Mouse (Mus musculus) T-helper 1 cell (primary cell): ENCODE measurements around the gene Npnt.

Experiments used
- in situ Hi-C: fragments of 300-600 bp; cut with MboI, MseI; formaldehyde crosslinking; loops from one replicate; pipeline ENCODE4 v1.15.1; 2025; ENCODE audit warnings: high pct_unique_total_duplicates

The Npnt gene

GRCm38 (mm10) chr3:132940181-132940990 is 9.7 kb downstream of the Npnt start:
- in situ Hi-C loops: no loop called here

- in situ Hi-C loops: no loop called here
These were observed 11.1 kb downstream of the Npnt start for GRCm38 (mm10) chr3:132939006-132939405.

GRCm38 (mm10) chr3:132934649-132935048 is 15.4 kb downstream of the Npnt start:
- in situ Hi-C loops: no loop called here

GRCm38 (mm10) chr3:132931526-132931925 is 18.6 kb downstream of the Npnt start:
- in situ Hi-C loops: no loop called here

GRCm38 (mm10) chr3:132929866-132930265 is 20.2 kb downstream of the Npnt start:
- in situ Hi-C loops: no loop called here

- in situ Hi-C loops: no loop called here
These were observed 21.9 kb downstream of the Npnt start for GRCm38 (mm10) chr3:132928186-132928585.

GRCm38 (mm10) chr3:132919798-132920197 is 30.3 kb downstream of the Npnt start:
- in situ Hi-C loops: no loop called here

- in situ Hi-C loops: no loop called here
These were observed 30.9 kb downstream of the Npnt start for GRCm38 (mm10) chr3:132919240-132919639.

GRCm38 (mm10) chr3:132917356-132918090 is 32.6 kb downstream of the Npnt start:
- in situ Hi-C loops: no loop called here

- in situ Hi-C loops: no loop called here
These were observed 34.4 kb downstream of the Npnt start for GRCm38 (mm10) chr3:132915661-132916060.

- in situ Hi-C loops: no loop called here
These were observed 37.7 kb downstream of the Npnt start for GRCm38 (mm10) chr3:132912420-132912819.

GRCm38 (mm10) chr3:132911716-132912115 is 38.4 kb downstream of the Npnt start:
- in situ Hi-C loops: no loop called here

GRCm38 (mm10) chr3:132910727-132911126 is 39.4 kb downstream of the Npnt start:
- in situ Hi-C loops: no loop called here

- in situ Hi-C loops: no loop called here
These were observed 40.4 kb downstream of the Npnt start for GRCm38 (mm10) chr3:132909736-132910135.

- in situ Hi-C loops: no loop called here
These were observed 42.4 kb downstream of the Npnt start for GRCm38 (mm10) chr3:132907506-132908203.

GRCm38 (mm10) chr3:132905224-132905930 is 44.7 kb downstream of the Npnt start:
- in situ Hi-C loops: no loop called here

GRCm38 (mm10) chr3:132903386-132903785 is 46.7 kb downstream of the Npnt start:
- in situ Hi-C loops: no loop called here

- in situ Hi-C loops: no loop called here
These were observed 47.2 kb downstream of the Npnt start for GRCm38 (mm10) chr3:132902921-132903320.

- in situ Hi-C loops: no loop called here
These were observed 47.9 kb downstream of the Npnt start for GRCm38 (mm10) chr3:132902206-132902605.

GRCm38 (mm10) chr3:132897891-132898290 is 52.2 kb downstream of the Npnt start:
- in situ Hi-C loops: no loop called here

- in situ Hi-C loops: no loop called here
These were observed 52.7 kb downstream of the Npnt start for GRCm38 (mm10) chr3:132897390-132897789.

- in situ Hi-C loops: no loop called here
These were observed 56.0 kb downstream of the Npnt start for GRCm38 (mm10) chr3:132894086-132894485.
